Mouse (Mus musculus) bone marrow, adult 2 months (tissue): ENCODE measurements around the gene Slc51b.

Source experiments
- CTCF ChIP-seq: fragments of 200-500 bp; IDR thresholded peaks from 2 replicates; pipeline ENCODE4 v1.5.1; 2011; ENCODE audit warnings: low read length, control low read depth; ENCODE audit not compliant: control insufficient read depth, insufficient read depth
- POLR2A ChIP-seq: fragments of 200-500 bp; IDR thresholded peaks from 2 replicates; pipeline ENCODE4 v1.6.1; 2011; ENCODE audit warnings: low read depth, mild to moderate bottlenecking, control low read depth, low read length, borderline replicate concordance; ENCODE audit not compliant: control insufficient read depth

DNA sequence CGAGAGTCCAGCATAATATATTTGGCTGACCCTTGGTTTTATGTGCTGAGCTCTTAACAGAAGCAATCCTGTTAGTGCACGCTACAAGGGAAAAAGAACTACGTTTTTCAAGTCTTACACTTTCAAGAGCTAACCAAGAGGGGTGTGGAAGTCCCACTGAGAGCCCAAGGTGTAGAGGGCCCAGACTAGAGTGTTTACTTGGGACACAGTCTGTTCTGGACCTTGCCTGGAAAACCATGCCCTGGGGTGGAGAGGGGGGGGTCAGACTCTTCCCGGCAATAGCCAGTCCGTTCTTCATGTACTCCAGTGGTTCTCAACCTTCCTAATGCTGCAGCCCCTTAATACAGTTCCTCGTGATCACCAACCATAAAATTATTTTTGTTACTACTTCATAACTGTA, 22.8 kb downstream of the Slc51b start:
- no peak for TF ChIP-seq POLR2A
- TF ChIP-seq CTCF = no peak
